Mouse (Mus musculus): ENCODE measurements around the gene Hexim1.

Gene Hexim1

DNA sequence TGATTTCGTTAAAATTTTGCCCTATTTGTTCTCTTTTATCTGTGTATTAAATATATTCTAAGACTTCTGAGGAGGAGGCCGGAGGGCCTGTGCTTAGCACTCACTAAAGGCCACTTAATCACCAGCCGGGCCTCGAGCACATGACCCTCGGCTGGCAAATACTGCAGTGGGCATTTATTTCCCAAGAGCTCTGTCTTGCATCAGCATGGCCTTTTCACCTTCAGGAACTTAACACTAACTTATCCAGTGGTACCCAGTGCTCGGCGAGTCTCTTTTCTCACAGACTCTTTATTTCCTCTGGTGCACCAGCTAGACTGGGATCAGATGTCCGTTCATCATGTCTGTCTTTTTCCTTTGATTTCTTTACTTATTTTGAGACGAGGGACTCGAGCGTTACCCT lies 44.7 kb downstream of the Hexim1 start:
- DNase-seq, result no peak

DNA sequence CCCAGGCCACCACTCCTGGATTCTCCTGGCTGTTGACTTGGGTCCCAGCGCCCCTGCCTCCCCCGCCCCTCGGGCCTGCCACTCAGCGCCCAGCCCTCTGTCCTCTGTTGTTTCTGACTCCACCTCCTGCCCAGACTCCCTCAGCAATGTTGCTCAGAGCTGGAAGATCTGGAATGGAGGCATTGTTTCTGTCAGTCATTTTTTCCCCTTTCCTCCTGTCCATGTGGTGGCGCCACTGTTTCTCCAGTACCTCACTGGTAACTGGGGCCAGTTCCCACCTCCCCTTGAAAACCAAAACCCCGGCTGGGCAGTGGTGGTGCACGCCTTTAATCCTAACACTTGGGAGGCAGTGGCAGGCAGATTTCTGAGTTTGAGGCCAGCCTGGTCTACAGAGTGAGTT lies 45.4 kb downstream of the Hexim1 start:
- peak in 1 of 2 experiments; percentile 43 for DNase-seq

DNA sequence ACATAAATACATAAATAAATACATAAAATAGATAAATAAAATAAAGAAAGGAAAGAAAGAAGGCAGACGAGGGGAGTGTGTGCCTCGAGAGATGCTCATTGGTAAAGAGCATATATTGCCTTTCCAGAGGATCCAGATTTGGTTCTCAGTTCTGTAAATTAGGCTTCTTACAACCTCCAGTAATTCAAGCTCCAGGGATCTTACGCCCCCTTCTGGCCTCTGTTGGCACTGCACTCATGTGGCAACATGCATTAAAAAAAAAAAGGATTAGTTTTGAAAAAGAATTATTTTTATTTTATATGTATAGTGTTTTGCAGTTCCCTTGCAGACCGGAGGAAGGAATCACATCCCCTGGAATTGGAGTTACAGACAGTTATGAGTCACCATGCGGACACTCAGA lies 46.1 kb downstream of the Hexim1 start:
- DNase-seq, result peak in 1 of 2 experiments; percentile 52

DNA sequence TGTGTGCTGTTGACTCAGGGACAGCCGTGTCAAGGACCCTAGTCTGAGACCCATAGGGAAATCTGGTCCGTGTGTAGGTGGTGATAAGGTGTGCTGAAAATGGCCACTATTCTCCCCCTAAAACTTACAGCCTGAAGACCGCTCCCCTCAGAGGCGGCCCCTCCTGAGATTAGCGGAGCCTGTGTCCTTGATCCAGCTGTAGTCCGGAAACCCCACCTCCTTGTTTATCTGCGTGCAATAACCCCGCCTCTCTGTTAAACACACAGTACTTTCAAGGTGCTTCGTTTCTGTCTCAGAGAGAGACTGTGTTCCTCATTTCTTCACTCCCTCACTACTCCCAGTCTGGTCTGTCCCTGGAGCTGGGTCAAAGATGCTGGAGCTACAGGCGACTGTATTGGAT lies 48.4 kb downstream of the Hexim1 start:
- peak in 1 of 2 experiments; percentile 36 for DNase-seq

DNA sequence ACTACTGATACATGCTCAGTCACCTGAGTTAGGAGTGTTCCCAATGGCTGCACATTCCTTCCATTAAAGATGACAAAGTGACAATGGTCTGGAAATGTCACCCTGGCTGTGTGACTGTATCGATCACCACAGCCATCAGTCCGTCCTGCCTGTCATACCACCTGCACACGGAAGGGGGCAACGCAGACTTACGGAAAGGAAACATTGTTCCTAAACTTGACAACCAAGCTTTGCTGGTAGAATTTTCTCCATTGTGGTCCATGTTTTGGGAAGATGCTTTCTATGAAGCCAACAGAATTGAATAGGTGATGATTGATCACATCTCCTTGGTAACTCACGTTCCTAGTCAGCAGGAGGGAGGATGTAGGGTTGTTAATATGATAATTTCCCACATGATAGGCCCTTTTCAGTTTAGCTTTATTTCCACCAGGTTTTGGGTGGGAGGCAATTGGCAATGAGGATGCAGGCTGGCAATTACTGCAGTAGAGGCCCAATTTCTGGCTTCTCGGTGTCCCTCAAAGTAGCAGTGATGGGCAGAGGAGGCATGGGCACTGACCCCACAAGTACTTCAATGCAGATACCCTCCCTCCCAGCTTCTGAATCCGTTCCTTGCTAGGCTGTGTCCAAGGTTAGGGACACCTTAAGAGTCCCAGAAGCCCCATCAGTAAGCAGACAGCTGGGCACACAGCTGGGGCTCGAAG lies 52.8 kb downstream of the Hexim1 start:
- DNase-seq, result peak; percentile 70 to 83

Data from kidney, postnatal 25 days (tissue).